Mouse (Mus musculus) intestine, embryonic 16.5 days (tissue): Measurements from ENCODE around the gene Ece1. TPM values are rescaled to one million over a fixed set of nuclear protein-coding genes. Genes with fewer than 3 reads are reported as not detected.

ENCODE experiments used
- ATAC-seq: fragments of 200-750 bp; cut with Nextera tagmentation; 2 replicates; pipeline ENCODE4 v1.8.0; 2017; ENCODE audit warnings: moderate TSS enrichment, moderate library complexity
- H3K27ac ChIP-seq: fragments of 300-500 bp; sonication (generic); 2 replicates; pipeline ENCODE4 v1.5.1; 2014; ENCODE audit warnings: mild to moderate bottlenecking, low read length
- H3K27me3 ChIP-seq: fragments of 300-500 bp; sonication (generic); replicated peaks from 2 replicates; pipeline ENCODE4 v1.6.1; 2014; ENCODE audit warnings: low read length, control low read depth, mixed read lengths; ENCODE audit not compliant: control insufficient read depth, insufficient read depth
- H3K36me3 ChIP-seq: fragments of 300-500 bp; sonication (generic); 2 replicates; pipeline ENCODE4 v1.6.1; 2014; ENCODE audit warnings: low read length, control low read depth; ENCODE audit not compliant: control insufficient read depth, insufficient read depth
- H3K4me1 ChIP-seq: fragments of 300-500 bp; sonication (generic); 2 replicates; pipeline ENCODE4 v1.6.1; 2014; ENCODE audit warnings: low read length, control low read depth, mixed read lengths; ENCODE audit not compliant: control insufficient read depth, insufficient read depth
- H3K4me2 ChIP-seq: fragments of 300-500 bp; sonication (generic); 2 replicates; pipeline ENCODE4 v1.6.1; 2014; ENCODE audit warnings: low read depth, low read length, control low read depth
- H3K4me3 ChIP-seq: fragments of 300-500 bp; sonication (generic); 2 replicates; pipeline ENCODE4 v1.5.1; 2014; ENCODE audit warnings: mild to moderate bottlenecking, low read length
- H3K9ac ChIP-seq: fragments of 300-500 bp; sonication (generic); 2 replicates; pipeline ENCODE4 v1.6.1; 2014; ENCODE audit warnings: low read depth, low read length
- H3K9me3 ChIP-seq: fragments of 300-500 bp; sonication (generic); 2 replicates; pipeline ENCODE4 v1.6.1; 2016; ENCODE audit warnings: low read length, control low read depth; ENCODE audit not compliant: control insufficient read depth
- WGBS: fragments of 180-500 bp; shearing (Covaris S2); extraction: QIAGEN DNeasy Blood & Tissue Kit; methylation state at CpG from one replicate; pipeline ENCODE4 v1.1.7; 2014; 5-methylcytosine and 5-hydroxymethylcytosine counted together
- polyA plus RNA-seq: library from polyadenylated mRNA; unstranded; fragments of >200 nt; fragmentation: Nextera tagmentation; extraction: Ambion mirVana; gene quantifications from 2 replicates; pipeline ENCODE4 v1.2.1, GENCODE M21; 2015

Ece1 gene
- polyA plus RNA-seq, 1 experiment from 2014 or later, result 56.0 TPM

DNA sequence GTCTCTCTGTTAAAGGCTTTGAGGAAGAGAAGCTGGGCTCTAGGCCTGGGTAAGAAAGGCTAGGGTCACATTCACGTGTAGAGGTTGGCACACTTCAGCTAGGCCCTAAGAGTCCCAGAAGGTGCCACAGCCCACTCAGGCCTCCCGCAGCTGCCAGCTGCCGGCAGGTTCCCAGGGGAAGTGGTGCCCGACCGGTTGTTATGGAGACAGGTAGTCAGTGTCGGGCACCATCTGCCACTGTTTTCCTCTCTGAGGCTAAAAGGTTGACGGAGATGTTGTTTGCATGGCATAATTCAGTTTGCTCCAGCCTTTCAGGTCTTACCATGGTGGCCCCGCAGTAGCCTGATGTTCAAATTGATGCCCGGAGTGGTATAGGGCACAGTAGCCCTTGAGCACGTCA lies 78.0 kb downstream of the Ece1 start:
- Histone ChIP-seq H3K9me3 (no peaks in the 10 kb centered on the region), H3K4me2 (no peak overlapping the region), H3K27me3 (no peaks in the 10 kb centered on the region), H3K27ac (no peak overlapping the region), H3K36me3 (peaks cover 30% of the 10 kb centered on the region), H3K4me3 (no peak overlapping the region), H3K4me1 (no peaks in the 10 kb centered on the region), H3K9ac (no peak overlapping the region)
- WGBS, result 86% methylated on average over 10 of the region's 10 CpGs
- no peak for ATAC-seq

DNA sequence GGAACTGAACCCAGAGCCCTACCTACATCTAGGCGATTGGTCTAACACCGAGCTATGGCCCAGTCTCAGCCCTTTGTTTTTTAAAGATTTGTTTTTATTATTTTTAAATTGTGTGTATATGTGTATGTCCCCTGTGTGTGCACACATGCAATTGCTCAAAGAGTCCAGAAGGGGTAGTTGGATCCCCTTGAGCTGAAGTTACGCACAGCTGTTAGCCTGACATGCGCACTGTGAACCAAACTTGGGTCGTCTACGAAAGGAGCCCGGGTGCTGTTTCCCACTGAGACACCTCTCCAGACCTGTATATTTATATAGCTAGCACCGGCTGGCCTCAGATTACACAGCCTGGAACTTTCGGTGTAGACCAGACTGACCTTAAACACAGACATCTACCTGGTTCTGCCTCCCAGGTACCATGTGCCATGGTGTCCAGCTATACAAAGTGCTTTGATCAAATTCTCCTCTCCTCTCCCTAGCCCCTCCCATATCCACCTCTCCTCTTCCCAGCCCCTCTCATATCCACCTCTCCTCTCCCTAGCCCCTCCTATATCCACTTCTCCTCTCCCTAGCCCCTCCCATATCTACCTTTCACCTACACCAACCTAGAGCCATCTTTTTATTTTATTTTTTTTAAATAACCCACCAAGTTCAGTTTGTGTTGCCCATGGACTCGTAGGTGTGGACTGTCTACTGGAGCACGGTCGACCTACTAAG lies 79.3 kb downstream of the Ece1 start:
- Histone ChIP-seq H3K4me1 (no peaks in the 10 kb centered on the region), H3K9me3 (no peaks in the 10 kb centered on the region), H3K36me3 (peaks cover 34% of the 10 kb centered on the region), H3K9ac (no peak overlapping the region), H3K4me3 (no peak overlapping the region), H3K4me2 (no peak overlapping the region), H3K27ac (no peak overlapping the region), H3K27me3 (no peaks in the 10 kb centered on the region)
- ATAC-seq, result no peak
- WGBS, result 91% methylated on average over 12 of the region's 12 CpGs

DNA sequence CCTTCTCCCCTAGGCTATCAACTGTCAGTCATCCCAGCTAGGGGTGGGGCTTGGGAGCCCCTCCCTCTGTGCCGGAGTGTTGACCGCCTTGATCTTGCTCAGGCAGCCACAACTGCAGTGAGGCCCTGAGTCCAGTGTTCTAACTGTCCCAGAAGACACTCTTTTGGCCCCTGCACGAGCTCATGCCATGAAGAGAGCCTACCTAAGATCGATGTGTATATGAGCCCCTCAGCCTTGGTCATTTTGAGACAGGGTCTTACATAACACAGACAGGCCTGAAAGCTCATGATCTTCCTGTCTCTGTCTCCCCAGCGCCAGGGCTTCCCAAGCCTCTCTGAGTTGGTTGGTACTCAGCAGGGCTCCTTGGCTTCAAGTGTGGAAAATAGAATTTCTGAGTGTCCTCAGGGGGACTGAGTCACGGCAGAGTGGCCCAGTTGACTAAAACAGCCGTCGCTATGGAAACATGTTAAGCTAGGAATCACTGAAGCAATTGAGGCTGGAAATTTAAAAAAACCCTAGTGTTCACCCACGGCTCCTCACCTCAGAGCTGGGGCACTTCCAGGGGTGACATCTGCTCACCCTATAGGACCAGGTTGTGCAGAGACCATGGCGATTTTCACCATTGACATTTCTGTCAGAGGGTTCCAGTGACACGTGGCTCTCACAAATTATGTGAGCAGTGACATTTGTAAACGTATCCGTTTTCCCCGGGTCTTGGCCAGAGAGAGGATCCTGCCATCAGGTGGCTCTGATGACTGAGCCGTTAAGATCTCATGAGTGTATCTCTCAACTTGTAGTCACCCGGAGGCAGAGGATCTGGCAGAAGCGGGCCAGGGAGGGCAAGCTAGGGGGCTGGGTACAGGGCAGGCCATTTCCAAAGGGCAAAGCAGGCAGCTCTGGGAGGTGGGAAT lies 80.1 kb downstream of the Ece1 start:
- H3K36me3 ChIP-seq, result peaks cover 29% of the 10 kb centered on the region

DNA sequence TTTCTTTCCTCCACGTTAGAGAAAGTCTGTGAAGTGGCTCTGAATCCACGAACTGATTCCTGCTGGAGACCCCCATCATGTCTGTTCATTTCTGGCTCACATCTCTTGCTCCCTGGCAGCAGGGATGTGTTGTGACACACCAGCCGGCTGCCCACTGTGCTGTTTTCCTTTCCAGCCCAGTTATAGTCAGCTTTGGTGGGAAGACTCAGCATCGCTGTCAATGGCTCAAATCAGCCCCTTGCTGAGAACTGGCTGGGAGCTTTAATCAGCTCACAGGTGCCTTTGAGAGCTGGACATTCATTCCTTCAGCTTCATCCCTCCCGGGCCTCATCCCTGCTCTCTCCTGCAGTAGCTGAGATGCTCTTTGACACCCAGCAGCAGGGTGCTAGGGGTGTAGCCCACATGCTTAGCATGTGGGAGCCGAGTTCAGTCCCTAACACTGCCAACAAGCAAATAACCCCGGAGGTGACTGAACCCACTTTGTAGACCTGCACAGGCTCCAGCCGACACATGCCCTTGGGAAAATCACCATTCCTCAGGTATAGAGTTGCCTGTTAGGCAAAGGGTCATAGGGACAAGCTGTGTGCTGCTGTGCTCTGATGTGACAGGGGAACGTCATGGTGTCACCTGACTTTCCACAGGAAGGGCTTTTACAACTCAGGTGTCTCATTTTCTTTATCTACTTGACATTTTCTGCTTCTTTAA lies 80.9 kb downstream of the Ece1 start:
- no peak for ATAC-seq
- WGBS, result 76% methylated on average over 9 of the region's 9 CpGs
- Histone ChIP-seq H3K4me3 (no peak overlapping the region), H3K36me3 (peaks cover 29% of the 10 kb centered on the region), H3K27ac (no peak overlapping the region), H3K9ac (no peak overlapping the region), H3K4me2 (no peak overlapping the region), H3K9me3 (no peaks in the 10 kb centered on the region), H3K27me3 (no peaks in the 10 kb centered on the region), H3K4me1 (no peaks in the 10 kb centered on the region)

More for the DNA sequence above, 80.1 kb downstream of the Ece1 start:
- WGBS, result 64% methylated on average over 17 of the region's 17 CpGs
- no peak overlapping the region for H3K9ac ChIP-seq
- H3K4me3 ChIP-seq, result no peak overlapping the region
- ATAC-seq, result no peak
- H3K9me3 ChIP-seq, result no peaks in the 10 kb centered on the region
- no peak overlapping the region for H3K4me2 ChIP-seq
- no peaks in the 10 kb centered on the region for H3K27me3 ChIP-seq
- no peaks in the 10 kb centered on the region for H3K4me1 ChIP-seq
- no peak overlapping the region for H3K27ac ChIP-seq

DNA sequence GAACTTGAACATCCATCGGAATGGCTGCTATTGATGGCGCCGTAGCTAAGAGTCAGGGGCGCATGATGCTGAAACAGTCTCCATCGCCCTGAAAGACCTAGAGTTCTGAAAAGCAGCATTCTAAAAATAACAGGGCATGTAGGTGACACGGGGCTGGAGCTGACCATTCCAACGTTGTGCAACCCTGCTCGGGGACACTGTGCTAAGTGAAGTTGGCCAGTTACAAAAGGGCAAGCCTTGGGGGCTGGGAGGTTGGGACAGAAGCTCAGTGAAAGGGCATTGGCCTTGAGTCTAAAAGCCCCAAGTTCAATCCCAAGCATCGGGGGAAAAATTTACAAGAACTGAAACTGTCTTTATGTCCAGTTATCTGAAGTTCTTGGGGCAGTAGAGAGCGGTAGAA lies 81.5 kb downstream of the Ece1 start:
- Histone ChIP-seq H3K4me2 (no peak overlapping the region), H3K9me3 (no peaks in the 10 kb centered on the region), H3K9ac (no peak overlapping the region), H3K27ac (no peak overlapping the region), H3K4me1 (no peaks in the 10 kb centered on the region), H3K27me3 (no peaks in the 10 kb centered on the region), H3K36me3 (peaks cover 29% of the 10 kb centered on the region), H3K4me3 (no peak overlapping the region)
- no peak for ATAC-seq
- WGBS, result 92% methylated on average over 10 of the region's 10 CpGs

DNA sequence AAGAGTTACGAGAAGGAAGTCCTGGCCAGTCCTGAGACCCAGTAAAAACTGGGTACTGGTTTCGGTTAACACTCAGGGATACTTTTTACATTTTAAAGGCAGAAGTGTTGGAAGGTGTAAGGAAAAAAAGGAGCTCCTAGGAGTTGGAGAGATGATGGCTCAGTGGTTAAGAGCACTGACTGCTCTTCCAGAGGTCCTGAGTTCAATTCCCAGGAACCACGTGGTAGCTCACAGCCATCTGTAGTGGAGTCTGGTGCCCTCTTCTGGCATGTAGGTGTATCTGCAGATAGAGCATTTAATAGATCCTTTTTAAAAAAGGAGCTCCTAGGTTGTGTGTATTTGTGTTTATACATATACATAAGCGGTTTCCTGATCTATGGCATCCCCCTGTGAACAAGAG lies 83.3 kb downstream of the Ece1 start:
- Histone ChIP-seq H3K27me3 (no peaks in the 10 kb centered on the region), H3K4me2 (no peak overlapping the region), H3K9ac (no peak overlapping the region), H3K4me1 (no peaks in the 10 kb centered on the region), H3K4me3 (no peak overlapping the region), H3K27ac (no peak overlapping the region), H3K36me3 (peaks cover 37% of the 10 kb centered on the region), H3K9me3 (no peaks in the 10 kb centered on the region)
- 80% methylated on average over 4 of the region's 4 CpGs for WGBS
- ATAC-seq, result no peak

DNA sequence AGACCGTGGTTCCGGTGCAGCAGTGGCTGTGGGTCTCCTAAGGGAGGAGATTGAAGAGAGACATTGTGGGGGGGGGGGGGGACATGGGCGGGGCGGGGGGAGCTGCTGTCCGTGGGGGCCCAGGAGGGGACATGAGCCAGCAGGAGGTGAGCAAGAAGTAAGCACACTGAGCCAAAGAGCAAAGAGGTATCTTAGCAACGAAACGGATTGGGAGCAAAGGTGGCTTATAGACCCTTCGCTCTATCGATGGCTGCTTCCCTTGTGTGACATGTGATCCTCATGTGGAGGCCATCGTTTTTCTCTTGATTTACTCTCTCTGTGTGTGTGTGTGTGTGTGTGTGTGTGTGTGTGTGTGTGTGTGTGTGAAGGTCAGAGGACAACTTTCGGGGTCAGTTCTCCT lies 84.4 kb downstream of the Ece1 start:
- WGBS, result 63% methylated on average over 10 of the region's 11 CpGs
- H3K27me3 ChIP-seq, result no peaks in the 10 kb centered on the region
- no peak overlapping the region for H3K4me3 ChIP-seq
- H3K36me3 ChIP-seq, result peaks cover 34% of the 10 kb centered on the region
- peak; percentile 88 for ATAC-seq
- H3K4me2 ChIP-seq, result no peak overlapping the region
- H3K27ac ChIP-seq, result peak overlapping the region; percentile 74
- H3K4me1 ChIP-seq, result no peaks in the 10 kb centered on the region
- H3K9me3 ChIP-seq, result no peaks in the 10 kb centered on the region
- H3K9ac ChIP-seq, result no peak overlapping the region

DNA sequence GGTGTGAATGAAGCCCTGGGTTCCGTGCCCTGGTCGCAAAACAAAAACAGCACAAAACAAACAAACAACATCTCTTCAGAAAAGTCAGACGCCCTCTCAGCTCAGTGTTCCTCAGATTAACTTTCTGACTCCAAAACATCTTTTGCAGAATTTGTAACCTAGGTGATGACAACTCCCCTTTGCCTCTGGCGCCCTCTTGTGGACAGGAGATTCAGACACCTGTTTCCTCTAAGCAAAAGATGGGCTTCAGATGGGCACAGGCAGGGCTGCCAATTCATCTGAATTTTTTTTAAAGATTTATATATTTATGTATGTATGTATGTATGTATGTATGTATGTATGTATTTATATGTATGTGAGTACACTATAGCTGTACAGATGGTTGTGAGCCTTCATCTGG lies 90.8 kb downstream of the Ece1 start:
- Histone ChIP-seq H3K4me1 (no peaks in the 10 kb centered on the region), H3K27me3 (no peaks in the 10 kb centered on the region), H3K36me3 (peaks cover 36% of the 10 kb centered on the region), H3K9ac (no peak overlapping the region), H3K27ac (no peak overlapping the region), H3K9me3 (no peaks in the 10 kb centered on the region), H3K4me2 (no peak overlapping the region), H3K4me3 (no peak overlapping the region)
- 40% methylated on average over 4 of the region's 4 CpGs for WGBS
- ATAC-seq, result no peak

DNA sequence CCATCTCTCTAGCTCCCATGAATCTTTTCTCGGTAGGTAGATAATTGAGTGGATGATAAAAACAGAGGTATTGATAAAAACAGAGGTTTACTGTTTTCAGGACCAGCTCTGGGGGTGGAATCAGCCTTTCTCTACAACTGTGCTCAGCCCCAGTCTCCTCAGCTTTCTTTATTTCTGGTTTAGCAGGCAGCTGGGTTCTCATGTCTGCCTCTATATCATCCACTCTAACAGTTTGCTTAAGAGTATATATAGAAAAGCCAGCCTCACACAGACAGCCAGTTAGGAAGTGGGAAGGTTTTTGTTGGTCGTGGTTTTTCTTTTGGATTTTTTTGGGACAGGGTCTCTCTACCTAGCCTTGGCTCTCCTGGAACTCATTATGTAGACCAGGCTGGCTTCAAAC lies 92.1 kb downstream of the Ece1 start:
- Histone ChIP-seq H3K9me3 (no peaks in the 10 kb centered on the region), H3K27ac (no peak overlapping the region), H3K36me3 (peaks cover 44% of the 10 kb centered on the region), H3K9ac (no peak overlapping the region), H3K27me3 (no peaks in the 10 kb centered on the region), H3K4me1 (no peaks in the 10 kb centered on the region), H3K4me2 (no peak overlapping the region), H3K4me3 (no peak overlapping the region)
- WGBS, result 85% methylated on average over 2 of the region's 2 CpGs
- no peak for ATAC-seq
